Mouse (Mus musculus): ENCODE measurements around the gene Ucp3. TPM values are rescaled to one million over a fixed set of nuclear protein-coding genes. Genes with fewer than 3 reads are reported as not detected.

Gene Ucp3
- polyA plus RNA-seq, 1 experiment from 2014 or later: 1.4 TPM

DNA sequence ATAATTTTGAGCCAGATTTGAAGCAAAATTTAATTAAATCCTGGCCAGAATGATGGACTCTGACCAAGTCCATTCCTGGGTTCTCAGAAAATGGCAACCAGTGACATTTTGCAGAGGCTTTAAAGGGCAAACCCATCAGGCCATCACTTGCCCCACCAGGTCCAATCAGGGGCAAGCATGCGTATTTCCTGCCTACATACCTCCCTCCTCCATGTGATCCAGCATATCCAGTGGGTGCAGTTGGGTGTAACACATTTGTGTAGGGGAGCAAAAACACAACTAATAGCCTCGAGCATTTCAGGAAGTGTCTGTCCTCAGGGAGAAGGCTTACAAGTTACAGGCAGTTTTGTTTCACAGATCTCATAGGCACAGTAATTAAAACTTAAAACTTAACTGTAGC, 14.5 kb downstream of the Ucp3 start:
- no peak overlapping the region for H3K4me2 ChIP-seq (replicated peaks; ENCODE audit: low read depth)
- TF ChIP-seq EP300 (optimal IDR thresholded peaks at IDR 0.05) (no peak), CTCF (IDR thresholded peaks at IDR 0.05; ENCODE audit: low read depth) (no peak)
- H3K27ac ChIP-seq (replicated peaks): no peak overlapping the region
- ATAC-seq (ENCODE audit: low FRiP score, low TSS enrichment): no peak
- H3K4me1 ChIP-seq (replicated peaks; ENCODE audit: control insufficient read depth, insufficient read depth): no peaks in the 10 kb centered on the region
- 65% methylated on average over 2 of the region's 2 CpGs for WGBS
- no peaks in the 10 kb centered on the region for H3K27me3 ChIP-seq (ENCODE audit: control insufficient read depth, insufficient read depth, low read length)
- no peaks in the 10 kb centered on the region for H3K36me3 ChIP-seq (ENCODE audit: control insufficient read depth, insufficient read depth, low read length)
- H3K4me3 ChIP-seq (ENCODE audit: low read depth, low read length): no peak overlapping the region
- no peak for DNase-seq (ENCODE audit: low spot score)
- no peaks in the 10 kb centered on the region for H3K9me3 ChIP-seq (ENCODE audit: control insufficient read depth, low read length)
- H3K9ac ChIP-seq (ENCODE audit: low read length): no peak overlapping the region

DNA sequence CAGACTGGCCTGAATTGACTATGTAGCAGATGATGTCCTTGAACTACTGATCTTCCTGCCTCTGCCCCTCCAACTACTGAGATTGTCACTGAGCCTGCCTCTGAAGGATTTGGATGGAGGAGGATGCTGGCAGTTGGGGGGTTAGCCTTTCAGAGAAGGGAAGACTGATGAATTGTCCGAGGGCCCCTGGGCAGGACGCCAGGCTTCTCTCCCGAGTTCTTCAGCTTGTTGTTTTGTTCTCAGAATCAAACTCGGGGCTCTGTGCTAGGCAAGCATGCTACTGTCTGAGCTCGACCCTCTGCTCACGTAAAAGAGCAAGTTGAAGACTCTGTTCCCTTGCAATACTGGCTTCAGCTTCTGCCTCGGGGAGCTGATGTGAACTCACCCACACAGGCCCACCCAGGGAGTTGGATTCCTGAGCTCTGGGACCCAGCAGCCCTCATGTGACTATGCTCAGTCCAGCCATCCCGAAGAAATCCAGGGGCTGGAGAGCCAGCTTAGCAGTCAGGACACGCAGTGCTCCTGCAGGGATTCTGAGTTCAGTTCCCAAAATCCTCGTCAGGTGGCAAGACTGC, 15.8 kb downstream of the Ucp3 start:
- WGBS: 29% methylated on average over 10 of the region's 10 CpGs
- no peak for DNase-seq (ENCODE audit: low spot score)

DNA sequence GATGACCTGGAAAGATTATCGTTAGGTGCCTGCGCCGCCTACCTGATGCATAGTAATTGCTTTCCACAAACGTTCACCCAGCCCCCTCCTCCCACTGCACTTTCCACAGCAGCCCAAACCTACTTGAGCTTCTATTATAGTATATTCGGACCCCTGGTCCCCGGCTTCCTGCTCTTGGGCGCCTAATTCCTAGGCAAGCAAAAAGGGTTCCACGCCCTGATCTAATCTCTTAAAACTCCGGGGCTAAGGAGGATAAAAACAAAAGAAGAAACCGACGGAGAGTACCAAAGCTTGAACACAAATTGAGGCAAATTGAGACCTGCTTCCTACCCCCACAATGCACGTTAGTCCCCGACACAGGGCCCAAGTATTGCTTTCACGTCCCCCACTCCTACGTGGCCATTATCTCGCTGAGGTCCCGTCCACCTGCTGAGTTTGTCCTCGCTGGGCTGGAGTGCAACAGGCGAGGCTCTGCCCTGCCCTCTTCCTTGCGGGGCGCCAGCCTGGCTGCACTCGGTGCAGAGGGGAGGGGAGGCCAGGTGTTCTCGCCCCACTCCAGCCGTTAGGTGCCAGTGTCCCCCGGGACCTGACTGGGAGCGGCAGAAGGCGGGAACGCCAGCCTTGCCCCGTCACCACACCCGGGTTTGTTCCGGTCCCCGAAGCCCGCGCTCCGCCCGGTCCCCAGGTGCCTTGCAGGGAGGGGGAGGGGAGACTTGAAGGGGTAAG, 19.8 kb downstream of the Ucp3 start:
- ATAC-seq (ENCODE audit: low FRiP score, low TSS enrichment) (peak; percentile 80), DNase-seq (ENCODE audit: low spot score) (peak; percentile 92)
- TF ChIP-seq CTCF (IDR thresholded peaks at IDR 0.05; ENCODE audit: low read depth): peak; percentile 22; the same call in 1 of the 2 replicates
- TF ChIP-seq EP300 (optimal IDR thresholded peaks at IDR 0.05): no peak
- Histone ChIP-seq H3K4me2 (replicated peaks; ENCODE audit: low read depth) (peak overlapping the region; percentile 78), H3K27me3 (ENCODE audit: control insufficient read depth, insufficient read depth, low read length) (no peaks in the 10 kb centered on the region), H3K27ac (replicated peaks) (peak overlapping the region; percentile 88), H3K9ac (ENCODE audit: low read length) (peak overlapping the region; percentile 72), H3K4me3 (ENCODE audit: low read depth, low read length) (peak overlapping the region; percentile 55), H3K36me3 (ENCODE audit: control insufficient read depth, insufficient read depth, low read length) (peaks cover 10% of the 10 kb centered on the region; the same call in 1 of the 2 replicates), H3K9me3 (ENCODE audit: control insufficient read depth, low read length) (no peaks in the 10 kb centered on the region), H3K4me1 (replicated peaks; ENCODE audit: control insufficient read depth, insufficient read depth) (peaks cover 7% of the 10 kb centered on the region)
- 6% methylated on average over 35 of the region's 36 CpGs for WGBS

More for the DNA sequence above, 15.8 kb downstream of the Ucp3 start:
- H3K4me2 ChIP-seq (replicated peaks; ENCODE audit: low read depth): no peak overlapping the region
- H3K36me3 ChIP-seq (ENCODE audit: control insufficient read depth, insufficient read depth, low read length): no peaks in the 10 kb centered on the region
- no peaks in the 10 kb centered on the region for H3K9me3 ChIP-seq (ENCODE audit: control insufficient read depth, low read length)
- no peaks in the 10 kb centered on the region for H3K4me1 ChIP-seq (replicated peaks; ENCODE audit: control insufficient read depth, insufficient read depth)
- no peak overlapping the region for H3K4me3 ChIP-seq (ENCODE audit: low read depth, low read length)
- H3K9ac ChIP-seq (ENCODE audit: low read length): no peak overlapping the region
- no peak for TF ChIP-seq EP300 (optimal IDR thresholded peaks at IDR 0.05)
- no peak for ATAC-seq (ENCODE audit: low FRiP score, low TSS enrichment)
- H3K27me3 ChIP-seq (ENCODE audit: control insufficient read depth, insufficient read depth, low read length): no peaks in the 10 kb centered on the region
- H3K27ac ChIP-seq (replicated peaks): peak overlapping the region; percentile 20; the same call in 1 of the 2 replicates

DNA sequence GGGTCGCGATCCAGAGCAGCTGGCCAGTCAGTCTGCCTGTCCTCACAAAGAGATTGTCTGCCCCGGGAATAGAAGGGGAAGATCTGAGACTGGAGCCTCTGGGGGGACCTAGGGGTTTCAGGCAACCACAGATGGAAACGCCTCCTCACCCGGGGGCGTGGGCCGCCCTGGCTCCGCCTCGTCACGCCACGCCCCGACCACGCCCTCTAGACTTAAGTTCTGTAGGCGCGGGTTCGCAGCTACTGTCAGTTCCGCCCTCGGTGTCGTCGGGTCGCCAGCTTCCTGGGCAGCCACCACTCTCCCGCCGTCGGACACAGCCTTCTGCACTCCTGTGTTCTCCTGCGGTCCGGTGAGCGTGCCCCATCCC, 20.3 kb downstream of the Ucp3 start, which contains the start of gene Ucp2:
TSS of gene Ucp2 (plus strand) at position 221 of the 367 bp plus-strand sequence.
- no peak for TF ChIP-seq EP300 (optimal IDR thresholded peaks at IDR 0.05)
- no peak for TF ChIP-seq CTCF (IDR thresholded peaks at IDR 0.05; ENCODE audit: low read depth)
- peak; percentile 95 for DNase-seq (ENCODE audit: low spot score)
- Histone ChIP-seq H3K9ac (ENCODE audit: low read length) (peak within 1 kb of the TSS; percentile 72), H3K4me1 (replicated peaks; ENCODE audit: control insufficient read depth, insufficient read depth) (peaks cover 7% of the 10 kb centered on the region), H3K36me3 (ENCODE audit: control insufficient read depth, insufficient read depth, low read length) (peaks cover 10% of the 10 kb centered on the region; the same call in 1 of the 2 replicates), H3K4me2 (replicated peaks; ENCODE audit: low read depth) (peak within 1 kb of the TSS; percentile 78), H3K9me3 (ENCODE audit: control insufficient read depth, low read length) (no peaks in the 10 kb centered on the region), H3K27ac (replicated peaks) (peak within 1 kb of the TSS; percentile 88), H3K27me3 (ENCODE audit: control insufficient read depth, insufficient read depth, low read length) (no peaks in the 10 kb centered on the region), H3K4me3 (ENCODE audit: low read depth, low read length) (peak within 1 kb of the TSS; percentile 55)
- 2% methylated on average over 25 of the region's 27 CpGs for WGBS
- peak; percentile 73 for ATAC-seq (ENCODE audit: low FRiP score, low TSS enrichment)

DNA sequence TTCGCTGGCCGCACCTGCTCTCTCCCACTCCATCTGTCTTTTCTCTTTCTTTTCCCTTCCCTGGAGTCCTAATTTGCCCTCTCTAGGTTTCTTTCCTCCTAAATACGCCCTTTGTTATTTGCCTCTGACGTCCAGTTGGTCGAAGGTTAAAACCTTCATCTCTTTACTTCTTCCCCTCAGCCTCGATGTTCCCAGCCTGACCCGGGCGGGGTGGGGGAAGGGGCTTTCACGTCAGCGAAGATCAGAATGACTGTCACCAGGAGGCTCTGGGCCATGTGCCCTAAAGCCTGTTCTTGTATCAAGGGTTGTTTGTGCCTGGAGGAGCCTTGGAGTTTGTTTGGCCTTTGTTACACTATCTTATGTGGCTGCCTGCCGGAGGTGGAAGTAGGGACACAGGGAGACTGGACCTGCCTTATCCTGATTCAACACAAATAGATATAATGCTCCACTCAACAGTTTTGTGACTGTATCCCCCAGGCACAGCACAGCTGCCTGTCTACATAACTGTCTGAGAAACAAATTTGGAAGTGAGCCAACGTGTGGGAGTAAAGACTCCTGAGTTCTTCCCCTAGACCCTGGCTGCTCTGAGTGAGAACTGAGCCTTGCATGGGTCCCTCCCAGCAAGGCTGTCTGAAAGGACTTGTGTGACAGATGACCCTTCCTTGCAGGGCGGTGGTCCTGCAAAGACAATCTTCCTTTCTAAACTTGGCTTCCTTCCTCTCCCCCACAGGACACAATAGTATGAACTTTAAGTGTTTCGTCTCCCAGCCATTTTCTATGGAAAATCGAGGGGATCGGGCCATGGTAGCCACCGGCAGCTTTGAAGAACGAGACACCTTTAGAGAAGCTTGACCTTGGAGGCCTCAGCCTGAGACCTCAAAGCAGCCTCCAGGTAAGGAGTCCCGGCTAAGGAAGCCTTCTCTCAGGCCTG, 21.0 kb downstream of the Ucp3 start:
- no peak for TF ChIP-seq CTCF (IDR thresholded peaks at IDR 0.05; ENCODE audit: low read depth)
- no peak for TF ChIP-seq EP300 (optimal IDR thresholded peaks at IDR 0.05)
- H3K9ac ChIP-seq (ENCODE audit: low read length): peak overlapping the region; percentile 72
- peak overlapping the region; percentile 55 for H3K4me3 ChIP-seq (ENCODE audit: low read depth, low read length)
- peak; percentile 55 for DNase-seq (ENCODE audit: low spot score)
- peaks cover 7% of the 10 kb centered on the region for H3K4me1 ChIP-seq (replicated peaks; ENCODE audit: control insufficient read depth, insufficient read depth)
- H3K4me2 ChIP-seq (replicated peaks; ENCODE audit: low read depth): peak overlapping the region; percentile 78
- no peaks in the 10 kb centered on the region for H3K27me3 ChIP-seq (ENCODE audit: control insufficient read depth, insufficient read depth, low read length)
- H3K36me3 ChIP-seq (ENCODE audit: control insufficient read depth, insufficient read depth, low read length): peaks cover 13% of the 10 kb centered on the region; the same call in 1 of the 2 replicates
- WGBS: 20% methylated on average over 19 of the region's 19 CpGs
- peak overlapping the region; percentile 88 for H3K27ac ChIP-seq (replicated peaks)
- H3K9me3 ChIP-seq (ENCODE audit: control insufficient read depth, low read length): no peaks in the 10 kb centered on the region
- peak; percentile 2; the same call in 1 of the 2 replicates for ATAC-seq (ENCODE audit: low FRiP score, low TSS enrichment)
